In the genomic region with DNA sequence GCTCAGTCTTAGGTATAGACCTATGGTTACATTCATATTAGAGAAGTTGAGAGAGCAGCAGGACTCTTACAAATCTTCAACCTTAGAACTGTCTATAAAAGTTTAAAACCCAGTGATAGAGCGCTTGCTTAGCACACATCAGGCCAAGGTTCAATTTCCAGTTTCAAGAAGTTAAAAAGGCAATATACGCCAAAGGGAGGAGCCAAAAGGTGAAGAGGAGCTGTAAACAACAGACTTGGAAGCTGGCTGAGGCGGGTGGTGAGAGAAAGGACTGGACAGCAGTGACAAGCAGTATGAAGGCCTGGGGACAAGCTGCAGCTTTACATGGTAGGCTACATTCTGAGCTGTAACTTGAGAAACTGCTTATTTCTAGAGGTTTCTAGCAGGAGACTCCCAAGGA, we compare ENCODE assay signal across 17 mouse cellular contexts. TPM values are rescaled to one million over a fixed set of nuclear protein-coding genes. Genes with fewer than 3 reads are reported as not detected.
DNase-seq lines count a peak whose midpoint lies in the region; ATAC-seq lines count a peak whose summit lies in the region.
"Had no signal": no experiment of that assay in that cellular context is flagged by ENCODE, and none has a peak within 500 bp of the region (broad histone marks: within the 10 kb centered on the region; RNA-seq: fewer than 3 reads in every experiment).

No protein-coding gene starts in this region.

- H3K9ac ChIP-seq in kidney, embryonic 15.5 days = no peak overlapping the region
- H3K9ac ChIP-seq in intestine, embryonic 15.5 days = no peak overlapping the region
- H3K9ac ChIP-seq: embryonic facial prominence, embryonic 12.5 days; forebrain, embryonic 15.5 days; hindbrain, embryonic 14.5 days had no signal

- no peaks in the 10 kb centered on the region for H3K27me3 ChIP-seq in kidney, embryonic 15.5 days
- H3K27me3 ChIP-seq in intestine, embryonic 15.5 days (replicated peaks) = no peaks in the 10 kb centered on the region
- H3K27me3 ChIP-seq: embryonic facial prominence, embryonic 12.5 days; forebrain, embryonic 15.5 days had no signal

- H3K4me1 ChIP-seq in kidney, embryonic 15.5 days = 0 out of 2 replicates have a peak, but pooled peaks cover 3% of the 10 kb centered on the region
- H3K4me1 ChIP-seq in intestine, embryonic 15.5 days (replicated peaks) = 0 out of 2 replicates have a peak, but pooled peaks cover 4% of the 10 kb centered on the region
- H3K4me1 ChIP-seq: embryonic facial prominence, embryonic 12.5 days; forebrain, embryonic 15.5 days; hindbrain, embryonic 10.5 days had no signal

- ATAC-seq in kidney, embryonic 15.5 days (replicated peaks; ENCODE audit: low FRiP score) = no peak
- peak; percentile 61 for ATAC-seq in intestine, embryonic 15.5 days
- ATAC-seq: forebrain, embryonic 15.5 days had no signal

- WGBS in kidney, embryonic 15.5 days = 77% methylated on average over 3 of the region's 3 CpGs
- WGBS in intestine, embryonic 15.5 days = 72% methylated on average over 3 of the region's 3 CpGs
- WGBS in large intestine, adult 2 months = 29% methylated on average over 3 of the region's 3 CpGs

- peaks cover 23% of the 10 kb centered on the region for H3K36me3 ChIP-seq in kidney, embryonic 15.5 days
- H3K36me3 ChIP-seq in intestine, embryonic 15.5 days = 0 out of 2 replicates have a peak, but pooled peaks cover 2% of the 10 kb centered on the region

- DNase-seq in heart, adult 11 months = peak; percentile 51
- no peak for DNase-seq in heart, postnatal 4 days
- peak; percentile 21 for DNase-seq in kidney, postnatal 14 days
- DNase-seq in large intestine, adult 2 months (ENCODE audit: low read depth, low spot score) = peak; percentile 72
- DNase-seq in cerebellum, adult 8-10 months = no peak
- DNase-seq: adrenal gland, postnatal 10 days; cerebellum, adult 11 months; cerebellum, adult 9-10 months; cerebellum, postnatal 25 days; gastrocnemius, postnatal 25 days; heart, postnatal 10 days had no signal

- H3K27ac ChIP-seq in kidney, embryonic 15.5 days = no peak overlapping the region
- H3K27ac ChIP-seq in intestine, embryonic 15.5 days = no peak overlapping the region
- H3K27ac ChIP-seq: embryonic facial prominence, embryonic 12.5 days; forebrain, embryonic 15.5 days; hindbrain, embryonic 10.5 days; hindbrain, embryonic 14.5 days had no signal

- H3K4me3 ChIP-seq in kidney, embryonic 15.5 days (replicated peaks) = no peak overlapping the region
- no peak overlapping the region for H3K4me3 ChIP-seq in intestine, embryonic 15.5 days (replicated peaks)
- H3K4me3 ChIP-seq: embryonic facial prominence, embryonic 12.5 days; forebrain, embryonic 15.5 days; hindbrain, embryonic 10.5 days had no signal

- no peaks in the 10 kb centered on the region for H3K9me3 ChIP-seq in kidney, embryonic 15.5 days (replicated peaks)
- H3K9me3 ChIP-seq in intestine, embryonic 15.5 days = no peaks in the 10 kb centered on the region
- H3K9me3 ChIP-seq: embryonic facial prominence, embryonic 12.5 days; forebrain, embryonic 15.5 days; hindbrain, embryonic 10.5 days had no signal

- no peak overlapping the region for H3K4me2 ChIP-seq in kidney, embryonic 15.5 days
- H3K4me2 ChIP-seq in intestine, embryonic 15.5 days (replicated peaks) = no peak overlapping the region
- H3K4me2 ChIP-seq: embryonic facial prominence, embryonic 12.5 days; forebrain, embryonic 15.5 days; hindbrain, embryonic 14.5 days had no signal

RNA-seq across cellular contexts. Expression of gene Oxsr1, which starts 23.7 kb away (rescaled TPM):
- total RNA-seq in heart, postnatal 4 days (2021) = 10 to 100 TPM; 35.5 to 36.5 TPM
- 12.3 and 14.2 TPM in 2 replicates for polyA plus RNA-seq in kidney, embryonic 15.5 days (2015; fragmentation: Nextera tagmentation; extraction: Ambion mirVana)
- 12.0 and 12.1 TPM in 2 replicates for polyA plus RNA-seq in intestine, embryonic 15.5 days (2015; fragmentation: Nextera tagmentation; extraction: Ambion mirVana)
- polyA plus RNA-seq in large intestine, adult 2 months (2012; rRNA removed) = 14.2 and 18.4 TPM in 2 replicates

RNA-seq across cellular contexts. Expression of gene Acaa1a, which starts 40.9 kb away (rescaled TPM):
- total RNA-seq in heart, postnatal 4 days (2021) = 10 to 100 TPM; 60.7 to 63.8 TPM
- 111 and 121 TPM in 2 replicates for polyA plus RNA-seq in kidney, embryonic 15.5 days (2015; fragmentation: Nextera tagmentation; extraction: Ambion mirVana)
- 95.2 and 108 TPM in 2 replicates for polyA plus RNA-seq in intestine, embryonic 15.5 days (2015; fragmentation: Nextera tagmentation; extraction: Ambion mirVana)
- polyA plus RNA-seq in large intestine, adult 2 months (2012; rRNA removed) = 162 and 266 TPM in 2 replicates

RNA-seq across cellular contexts. Expression of gene Myd88, which starts 42.6 kb away (rescaled TPM):
- 10 to 100 TPM; 12.1 to 12.7 TPM for total RNA-seq in heart, postnatal 4 days (2021)
- polyA plus RNA-seq in kidney, embryonic 15.5 days (2015; fragmentation: Nextera tagmentation; extraction: Ambion mirVana) = 25.6 and 25.9 TPM in 2 replicates
- 29.8 and 32.1 TPM in 2 replicates for polyA plus RNA-seq in intestine, embryonic 15.5 days (2015; fragmentation: Nextera tagmentation; extraction: Ambion mirVana)
- polyA plus RNA-seq in large intestine, adult 2 months (2012; rRNA removed) = 25.7 and 27.1 TPM in 2 replicates

RNA-seq across cellular contexts. Expression of gene Xylb, which starts 58.6 kb away (rescaled TPM):
- 1 to 10 TPM in 1 of 2 experiments, under 1 TPM in 1; 0.52 to 1.0 TPM for total RNA-seq in heart, postnatal 4 days (2021)
- 20.8 and 26.9 TPM in 2 replicates for polyA plus RNA-seq in kidney, embryonic 15.5 days (2015; fragmentation: Nextera tagmentation; extraction: Ambion mirVana)
- 13.2 and 14.5 TPM in 2 replicates for polyA plus RNA-seq in intestine, embryonic 15.5 days (2015; fragmentation: Nextera tagmentation; extraction: Ambion mirVana)
- 4.4 and 13.0 TPM in 2 replicates for polyA plus RNA-seq in large intestine, adult 2 months (2012; rRNA removed)

Comparison
In these comparisons a context has a peak if more than half of its experiments do, and no peak if none do; other contexts are left out.
1. DNase-seq: peak in heart, adult 11 months (single experiment), kidney, postnatal 14 days (single experiment) and large intestine, adult 2 months (single experiment); none in heart, postnatal 4 days (single experiment) and cerebellum, adult 8-10 months (single experiment).